Mouse (Mus musculus): ENCODE measurements around the gene Rcn2. TPM values are rescaled to one million over a fixed set of nuclear protein-coding genes. Genes with fewer than 3 reads are reported as not detected.

Rcn2 gene
- 11.6 TPM for polyA plus RNA-seq (2017; shearing (Covaris generic))

DNA sequence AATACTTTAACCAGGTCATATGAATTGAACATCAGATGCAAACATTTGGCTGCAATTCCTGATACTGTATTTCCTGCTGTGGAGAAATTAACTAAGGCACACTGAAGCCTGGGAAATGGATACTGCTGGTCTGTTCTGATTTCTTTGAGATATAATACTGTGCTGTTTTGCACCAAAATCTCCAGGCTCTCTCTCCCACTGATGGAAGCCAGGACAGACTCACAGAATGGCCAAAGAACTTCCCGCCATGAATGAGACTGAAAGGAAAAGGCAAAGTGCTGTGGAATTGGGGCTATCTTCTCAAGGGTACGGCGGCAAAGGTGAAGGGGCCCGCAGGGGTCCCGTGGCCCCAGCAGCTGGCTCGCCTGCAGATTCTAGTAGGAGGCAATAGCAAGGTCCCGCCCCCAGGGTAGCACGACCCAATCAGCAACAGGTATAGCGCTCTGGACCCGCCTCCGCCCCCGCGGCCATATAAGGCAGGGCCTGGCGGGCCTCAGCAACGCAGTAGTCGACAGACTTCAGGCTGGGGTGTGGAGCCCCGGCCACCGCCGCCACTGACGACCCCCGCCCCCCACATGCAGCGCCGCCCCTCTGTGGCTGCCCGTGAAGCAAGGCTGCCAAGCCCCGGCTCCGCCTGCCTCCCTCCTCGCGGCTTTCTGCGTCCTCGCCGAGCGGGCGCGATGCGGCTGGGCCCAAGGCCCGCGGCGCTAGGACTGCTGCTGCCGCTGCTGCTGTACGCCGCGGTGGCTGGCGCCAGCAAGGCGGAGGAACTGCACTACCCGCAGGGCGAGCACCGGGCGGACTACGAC, at the start of gene Rcn2:
TSS of gene Rcn2 (plus strand) at position 474 of the 809 bp plus-strand sequence.

DNA sequence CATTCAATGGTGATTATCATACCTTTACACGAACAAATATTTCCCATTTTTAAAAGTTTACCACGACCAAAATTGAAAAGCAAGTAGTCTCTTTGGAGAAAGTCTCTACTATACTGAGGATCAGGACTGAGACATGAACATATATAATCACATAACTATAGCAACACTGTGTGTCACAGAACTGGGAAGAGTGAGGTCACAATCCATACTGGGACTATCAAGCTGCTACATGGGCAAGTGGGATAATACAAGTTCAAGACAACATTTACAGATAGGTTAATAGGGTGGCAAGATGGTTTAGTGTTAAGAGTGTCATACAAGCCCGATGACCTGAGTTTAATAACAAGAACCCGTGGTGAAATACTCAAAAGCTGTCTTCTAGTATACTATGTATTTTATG, 31.2 kb upstream of the Rcn2 start, which contains the start of gene 4930563M21Rik:
TSS of gene 4930563M21Rik (minus strand) at position 101 of the 400 bp plus-strand sequence.

GRCm38 (mm10) chr9:56089778-56090520, 48.3 kb downstream of the Rcn2 start, which contains the start of gene Pstpip1:
Gene Pstpip1, plus strand, starts transcription at chr9:56089962.

Other genes with a start within 250 kb of the Rcn2 start
- 34.8 TPM for gene Scaper, start 103.7 kb upstream of the Rcn2 start, polyA plus RNA-seq (2017; shearing (Covaris generic))
- not detected for gene 4930563M21Rik, start 31.3 kb upstream of the Rcn2 start, polyA plus RNA-seq (2017; shearing (Covaris generic))
- gene Pstpip1, start 48.1 kb downstream of the Rcn2 start, polyA plus RNA-seq (2017; shearing (Covaris generic)), result 167 TPM
- 35.2 TPM for gene Tspan3, start 123.6 kb downstream of the Rcn2 start, polyA plus RNA-seq (2017; shearing (Covaris generic))

Data from CD4-positive, CD25-positive, alpha-beta regulatory T cell, adult 9 weeks (primary cell).